Mouse (Mus musculus) stomach, embryonic 14.5 days (tissue): ENCODE results near the gene Nfkbil1. TPM values are rescaled to one million over a fixed set of nuclear protein-coding genes. Genes with fewer than 3 reads are reported as not detected.

Experiments
- ATAC-seq: fragments of 200-750 bp; cut with Nextera tagmentation; 2 replicates; pipeline ENCODE4 v1.8.0; 2017; ENCODE audit warnings: low read depth, moderate TSS enrichment; ENCODE audit not compliant: insufficient number of reproducible peaks, insufficient read depth, low FRiP score
- H3K27ac ChIP-seq: fragments of 300-500 bp; sonication (generic); 2 replicates; pipeline ENCODE4 v1.5.1; 2014; ENCODE audit warnings: mild to moderate bottlenecking, low read length, moderate library complexity, mixed read lengths
- H3K27me3 ChIP-seq: fragments of 300-500 bp; sonication (generic); 2 replicates; pipeline ENCODE4 v1.6.1; 2014; ENCODE audit warnings: low read length, control low read depth, mixed read lengths; ENCODE audit not compliant: control insufficient read depth, insufficient read depth
- H3K36me3 ChIP-seq: fragments of 300-500 bp; sonication (generic); 2 replicates; pipeline ENCODE4 v1.6.1; 2014; ENCODE audit warnings: mild to moderate bottlenecking, control low read depth, low read length, moderate library complexity, mixed read lengths; ENCODE audit not compliant: control insufficient read depth, insufficient read depth
- H3K4me1 ChIP-seq: fragments of 300-500 bp; sonication (generic); 2 replicates; pipeline ENCODE4 v1.6.1; 2014; ENCODE audit warnings: low read length, control low read depth, mixed read lengths; ENCODE audit not compliant: control insufficient read depth, insufficient read depth
- H3K4me2 ChIP-seq: fragments of 300-500 bp; sonication (generic); replicated peaks from 2 replicates; pipeline ENCODE4 v1.6.1; 2014; ENCODE audit warnings: low read depth, low read length, control low read depth
- H3K4me3 ChIP-seq: fragments of 300-500 bp; sonication (generic); 2 replicates; pipeline ENCODE4 v1.5.1; 2014; ENCODE audit warnings: low read depth, low read length, control low read depth
- H3K9ac ChIP-seq: fragments of 300-500 bp; sonication (generic); replicated peaks from 2 replicates; pipeline ENCODE4 v1.6.1; 2014; ENCODE audit warnings: low read depth, mild to moderate bottlenecking, control low read depth, low read length, moderate library complexity, mixed read lengths
- H3K9me3 ChIP-seq: fragments of 300-500 bp; sonication (generic); 2 replicates; pipeline ENCODE4 v1.6.1; 2016; ENCODE audit warnings: low read depth, low read length, control low read depth; ENCODE audit not compliant: control insufficient read depth
- WGBS: fragments of 180-500 bp; shearing (Covaris S2); extraction: QIAGEN DNeasy Blood & Tissue Kit; methylation state at CpG from one replicate; pipeline ENCODE4 v1.1.7; 2014; 5-methylcytosine and 5-hydroxymethylcytosine counted together
- polyA plus RNA-seq: library from polyadenylated mRNA; unstranded; fragments of >200 nt; fragmentation: Nextera tagmentation; extraction: Ambion mirVana; gene quantifications from 2 replicates; pipeline ENCODE4 v1.2.1, GENCODE M21; 2014

Gene Nfkbil1
- polyA plus RNA-seq, 1 experiment from 2014 or later: 3.5 TPM

DNA sequence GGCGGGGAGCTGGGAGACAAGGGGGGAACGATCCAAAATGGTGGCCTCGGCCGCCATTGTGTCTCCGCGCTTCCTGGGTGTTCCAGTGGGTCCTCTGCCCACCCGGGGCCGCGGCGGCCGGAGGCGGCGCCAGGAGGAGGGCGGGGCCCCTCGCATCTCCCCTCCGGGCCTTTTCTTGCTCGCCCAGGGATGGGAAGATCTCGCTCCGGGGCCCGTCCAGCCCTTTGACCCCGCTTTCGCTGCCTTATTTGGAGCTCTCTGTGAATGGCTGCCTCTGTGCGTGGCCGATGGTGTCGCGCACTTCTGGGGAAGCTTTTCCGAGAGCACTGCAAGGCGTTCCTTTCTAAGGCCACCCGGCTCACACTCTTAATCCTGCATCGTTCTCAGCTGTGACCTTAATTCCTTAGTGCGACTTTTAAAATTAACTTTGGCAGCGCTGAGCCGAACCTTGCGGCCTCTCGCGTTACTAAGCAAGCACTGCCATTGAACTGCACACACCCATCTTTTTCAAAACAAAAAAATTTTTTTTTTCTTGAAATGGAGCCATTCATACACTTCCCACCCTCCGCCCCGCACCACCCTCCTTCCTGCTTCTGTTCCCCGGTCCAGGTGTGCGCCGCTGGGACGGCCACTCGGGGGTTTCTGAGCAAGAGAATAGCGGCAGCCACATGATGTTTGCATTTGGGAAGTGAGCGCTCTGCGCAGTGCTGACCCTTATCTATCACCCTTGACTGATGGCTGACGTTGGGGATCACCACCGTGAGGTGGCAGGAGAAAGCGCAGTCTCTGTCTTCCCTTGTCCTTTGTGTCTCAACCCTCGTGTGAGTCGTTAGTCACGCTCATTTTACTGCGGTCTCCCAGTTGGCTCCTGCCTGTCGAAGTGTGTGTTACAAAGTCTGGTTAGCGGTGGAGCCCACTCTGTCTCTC lies 6.7 kb upstream of the Nfkbil1 start:
- H3K9ac ChIP-seq: peak overlapping the region; percentile 95
- ATAC-seq: peak; percentile 48; the same call in 1 of the 2 replicates
- H3K27ac ChIP-seq: peak overlapping the region; percentile 98
- H3K4me2 ChIP-seq: peak overlapping the region; percentile 93
- peaks cover 27% of the 10 kb centered on the region for H3K4me1 ChIP-seq
- under 1% methylated on average over 50 of the region's 55 CpGs for WGBS
- H3K9me3 ChIP-seq: no peaks in the 10 kb centered on the region
- H3K27me3 ChIP-seq: no peaks in the 10 kb centered on the region
- H3K4me3 ChIP-seq: peak overlapping the region; percentile 92
- H3K36me3 ChIP-seq: peaks cover 42% of the 10 kb centered on the region

DNA sequence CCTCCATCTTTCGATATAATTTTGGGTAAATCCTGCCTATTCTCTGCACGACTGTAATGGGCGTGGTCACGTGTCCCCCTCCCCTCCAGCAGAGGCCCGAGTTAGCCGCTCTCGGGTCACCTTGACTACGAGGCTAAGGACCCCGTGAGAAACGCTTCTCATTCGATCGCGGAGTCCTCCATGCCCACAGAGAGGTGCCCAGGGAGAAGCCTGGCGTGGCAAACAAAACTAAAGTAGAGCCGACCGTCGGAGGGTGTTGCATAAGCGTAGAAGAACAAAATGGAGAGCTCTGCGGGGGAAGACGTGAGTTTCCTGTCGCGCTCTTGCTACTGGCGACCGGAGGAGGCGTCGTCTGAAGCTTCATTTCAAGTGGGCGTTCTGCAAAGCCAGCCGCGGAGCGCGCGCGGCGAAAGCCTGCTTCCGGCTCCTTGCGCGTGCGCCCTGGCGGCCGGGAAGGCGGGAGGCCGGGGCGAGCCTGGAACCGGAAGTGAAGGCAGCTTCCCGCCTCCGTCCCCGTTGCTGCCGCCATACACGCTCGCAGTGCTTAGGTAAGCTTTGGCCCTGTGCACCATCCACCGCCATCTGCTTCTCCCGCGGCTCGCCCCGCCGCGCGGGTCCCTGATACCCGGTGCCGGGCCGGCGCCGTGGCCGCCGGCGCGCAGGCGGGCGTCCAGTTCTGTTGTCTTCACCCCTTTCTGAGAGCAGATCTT lies 5.9 kb upstream of the Nfkbil1 start, which contains the start of gene Ddx39b:
Gene Ddx39b (plus strand): TSS at position 442 of the 710 bp plus-strand sequence.
- peaks cover 27% of the 10 kb centered on the region for H3K4me1 ChIP-seq
- H3K4me3 ChIP-seq: peak within 1 kb of the TSS; percentile 92
- no peaks in the 10 kb centered on the region for H3K9me3 ChIP-seq
- H3K4me2 ChIP-seq: peak within 1 kb of the TSS; percentile 93
- H3K27me3 ChIP-seq: no peaks in the 10 kb centered on the region
- peak; percentile 90 for ATAC-seq
- WGBS: under 1% methylated on average over 69 of the region's 69 CpGs
- H3K9ac ChIP-seq: peak within 1 kb of the TSS; percentile 95
- H3K27ac ChIP-seq: peak within 1 kb of the TSS; percentile 98
- peaks cover 34% of the 10 kb centered on the region for H3K36me3 ChIP-seq

- Histone ChIP-seq H3K4me3 (peak overlapping the region; percentile 92), H3K27ac (peak overlapping the region; percentile 98), H3K4me1 (peaks cover 27% of the 10 kb centered on the region), H3K27me3 (no peaks in the 10 kb centered on the region), H3K9ac (peak overlapping the region; percentile 37), H3K36me3 (peaks cover 26% of the 10 kb centered on the region), H3K4me2 (peak overlapping the region; percentile 47), H3K9me3 (no peaks in the 10 kb centered on the region)
- 25% methylated on average over 12 of the region's 12 CpGs for WGBS
- ATAC-seq: 0 out of 2 replicates have a peak, but pooled peaks have one; percentile 1
These were observed 5.1 kb upstream of the Nfkbil1 start for GRCm38 (mm10) chr17:35240384-35241304.

- Histone ChIP-seq H3K9me3 (no peaks in the 10 kb centered on the region), H3K27me3 (no peaks in the 10 kb centered on the region), H3K36me3 (peaks cover 17% of the 10 kb centered on the region), H3K4me3 (no peak overlapping the region), H3K27ac (peak overlapping the region; percentile 98; the same call in 1 of the 2 replicates), H3K4me1 (peaks cover 23% of the 10 kb centered on the region), H3K4me2 (no peak overlapping the region), H3K9ac (no peak overlapping the region)
- no peak for ATAC-seq
- 78% methylated on average over 5 of the region's 5 CpGs for WGBS
These were observed 4.1 kb upstream of the Nfkbil1 start for GRCm38 (mm10) chr17:35239700-35240099.

DNA sequence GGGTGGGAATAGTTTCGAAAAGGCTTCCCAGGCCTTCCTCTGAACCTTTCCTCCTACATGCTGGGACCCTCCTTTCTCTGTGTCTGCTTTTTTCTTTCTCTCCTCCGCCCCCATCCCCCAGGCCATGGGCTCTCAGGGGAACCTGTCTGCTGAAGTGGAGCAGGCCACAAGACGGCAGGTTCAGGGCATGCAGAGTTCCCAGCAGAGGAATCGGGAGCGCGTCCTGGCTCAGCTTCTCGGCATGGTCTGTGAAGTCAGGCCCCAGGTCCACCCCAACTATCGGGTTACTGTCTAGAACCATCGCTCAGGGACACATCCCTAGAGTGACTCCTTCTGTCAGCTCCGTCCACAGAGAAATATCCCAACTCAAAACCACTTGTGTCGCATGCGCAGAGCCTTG lies 1.9 kb upstream of the Nfkbil1 start:
- no peak for ATAC-seq
- H3K4me3 ChIP-seq: no peak overlapping the region
- no peaks in the 10 kb centered on the region for H3K27me3 ChIP-seq
- H3K27ac ChIP-seq: no peak overlapping the region
- H3K9me3 ChIP-seq: no peaks in the 10 kb centered on the region
- H3K9ac ChIP-seq: no peak overlapping the region
- no peak overlapping the region for H3K4me2 ChIP-seq
- peaks cover 28% of the 10 kb centered on the region for H3K4me1 ChIP-seq
- WGBS: 89% methylated on average over 12 of the region's 12 CpGs
- H3K36me3 ChIP-seq: no peaks in the 10 kb centered on the region

- no peak overlapping the region for H3K9ac ChIP-seq
- no peaks in the 10 kb centered on the region for H3K27me3 ChIP-seq
- H3K4me3 ChIP-seq: no peak overlapping the region
- no peak for ATAC-seq
- H3K27ac ChIP-seq: no peak overlapping the region
- H3K36me3 ChIP-seq: no peaks in the 10 kb centered on the region
- peaks cover 33% of the 10 kb centered on the region for H3K4me1 ChIP-seq
- H3K9me3 ChIP-seq: no peaks in the 10 kb centered on the region
- no peak overlapping the region for H3K4me2 ChIP-seq
- 78% methylated on average over 9 of the region's 9 CpGs for WGBS
These were observed 1.4 kb upstream of the Nfkbil1 start for GRCm38 (mm10) chr17:35236996-35237395.

- Histone ChIP-seq H3K9me3 (no peaks in the 10 kb centered on the region), H3K4me3 (peak overlapping the region; percentile 51), H3K4me2 (peak overlapping the region; percentile 74), H3K9ac (peak overlapping the region; percentile 81; the same call in 1 of the 2 replicates), H3K36me3 (0 out of 2 replicates have a peak, but pooled peaks cover 1% of the 10 kb centered on the region), H3K27ac (peak overlapping the region; percentile 98), H3K4me1 (peaks cover 33% of the 10 kb centered on the region), H3K27me3 (no peaks in the 10 kb centered on the region)
- ATAC-seq: peak; percentile 67
- under 1% methylated on average over 18 of the region's 18 CpGs for WGBS
These were observed 776 bp upstream of the Nfkbil1 start for GRCm38 (mm10) chr17:35236390-35236746.
